Mouse (Mus musculus) myocyte (in vitro differentiated cells): ENCODE data around the gene Fam83d. TPM values are rescaled to one million over a fixed set of nuclear protein-coding genes. Genes with fewer than 3 reads are reported as not detected.

ENCODE experiments used
- H3K27me3 ChIP-seq: one replicate; pipeline ENCODE4 v1.6.1; 2011; ENCODE audit not compliant: control insufficient read depth, insufficient read depth, insufficient read length
- H3K36me3 ChIP-seq: one replicate; pipeline ENCODE4 v1.6.1; 2011; ENCODE audit not compliant: control insufficient read depth, insufficient read depth
- H3K4me2 ChIP-seq: one replicate; pipeline ENCODE4 v1.6.1; 2011; ENCODE audit warnings: low read depth, control low read depth
- H3K4me3 ChIP-seq: one replicate; pipeline ENCODE4 v1.5.1; 2011; ENCODE audit warnings: mild to moderate bottlenecking, control low read depth, moderate library complexity
- H3K79me2 ChIP-seq: one replicate; pipeline ENCODE4 v1.6.1; 2011; ENCODE audit not compliant: control insufficient read depth, insufficient read depth
- H3ac ChIP-seq: one replicate; pipeline ENCODE4 v1.6.1; 2011; ENCODE audit not compliant: control insufficient read depth, insufficient read length
- CEBPB ChIP-seq: IDR thresholded peaks from 2 replicates; pipeline ENCODE4 v1.6.1; 2011; ENCODE audit warnings: mild to moderate bottlenecking, moderate library complexity; ENCODE audit not compliant: poor library complexity, insufficient read depth, severe bottlenecking
- E2F4 ChIP-seq: IDR thresholded peaks from one replicate; pipeline ENCODE4 v1.6.1; 2011; ENCODE audit warnings: mild to moderate bottlenecking, control low read depth, moderate library complexity; ENCODE audit not compliant: insufficient read depth
- MAX ChIP-seq: IDR thresholded peaks from one replicate; pipeline ENCODE4 v1.6.1; 2011; ENCODE audit warnings: low read depth, mild to moderate bottlenecking, control low read depth
- MYOD1 ChIP-seq, 3 experiments: IDR thresholded peaks; one replicate each; pipeline ENCODE4 v1.6.1; 2011; ENCODE audit warnings: control low read depth in 2 of 3, low read depth in 2 of 3, mild to moderate bottlenecking in 2 of 3, moderate library complexity in 1 of 3; ENCODE audit not compliant: insufficient read length in 2 of 3, control insufficient read depth in 1 of 3
- MYOG ChIP-seq, 3 experiments: IDR thresholded peaks; one replicate each; pipeline ENCODE4 v1.6.1; 2011; ENCODE audit warnings: control low read depth in 2 of 3, low read depth in 2 of 3, mild to moderate bottlenecking in 2 of 3; ENCODE audit not compliant: insufficient read length in 2 of 3, control insufficient read depth in 1 of 3, insufficient read depth in 1 of 3
- POLR2A ChIP-seq: IDR thresholded peaks from one replicate; pipeline ENCODE4 v1.6.1; 2011; ENCODE audit warnings: low read depth, mild to moderate bottlenecking, control low read depth, moderate library complexity; ENCODE audit not compliant: insufficient read length
- POLR2AphosphoS2 ChIP-seq: IDR thresholded peaks from one replicate; pipeline ENCODE4 v1.6.1; 2011; ENCODE audit warnings: low read depth, control low read depth; ENCODE audit not compliant: insufficient read length
- REST ChIP-seq: IDR thresholded peaks from one replicate; pipeline ENCODE4 v1.6.1; 2011; ENCODE audit warnings: mild to moderate bottlenecking, control low read depth, moderate library complexity; ENCODE audit not compliant: insufficient read depth, insufficient read length
- SRF ChIP-seq: IDR thresholded peaks from one replicate; pipeline ENCODE4 v1.6.1; 2011; ENCODE audit warnings: low read depth; ENCODE audit not compliant: control insufficient read depth, insufficient read length
- TCF12 ChIP-seq: IDR thresholded peaks from one replicate; pipeline ENCODE4 v1.6.1; 2011; ENCODE audit warnings: mild to moderate bottlenecking, control low read depth; ENCODE audit not compliant: poor library complexity, insufficient read depth, severe bottlenecking
- TCF3 ChIP-seq: IDR thresholded peaks from one replicate; pipeline ENCODE4 v1.6.1; 2011; ENCODE audit warnings: low read depth, control low read depth; ENCODE audit not compliant: insufficient read length
- USF1 ChIP-seq: IDR thresholded peaks from one replicate; pipeline ENCODE4 v1.6.1; 2011; ENCODE audit warnings: low read depth, mild to moderate bottlenecking, control low read depth, moderate library complexity
- polyA plus RNA-seq: library from polyadenylated mRNA; unstranded; fragments of >200 nt; fragmentation: generic; extraction: Trizol; gene quantifications from one replicate; pipeline ENCODE4 v1.2.1, GENCODE M21; 2012; ENCODE audit warnings: missing spikeins

Fam83d gene
- polyA plus RNA-seq, 1 experiment: 7.2 TPM

- Histone ChIP-seq H3K36me3 (peaks cover 26% of the 10 kb centered on the region), H3K4me3 (no peak overlapping the region), H3K79me2 (no peaks in the 10 kb centered on the region), H3ac (no peak overlapping the region), H3K27me3 (no peaks in the 10 kb centered on the region), H3K4me2 (no peak overlapping the region)
- TF ChIP-seq CEBPB: no peak
- no peak for TF ChIP-seq E2F4
- no peak for TF ChIP-seq MYOD1 (IDR thresholded peaks at IDR 0.05; ENCODE audit: control insufficient read depth in 1 of 3, insufficient read length in 2 of 3, low read depth in 2 of 3)
- no peak for TF ChIP-seq MAX
- TF ChIP-seq POLR2A: no peak
- no peak for TF ChIP-seq TCF12
- no peak for TF ChIP-seq POLR2AphosphoS2
- no peak for TF ChIP-seq MYOG (IDR thresholded peaks at IDR 0.05; ENCODE audit: control insufficient read depth in 1 of 3, insufficient read depth in 1 of 3, insufficient read length in 2 of 3, low read depth in 2 of 3)
- TF ChIP-seq TCF3: no peak
- no peak for TF ChIP-seq SRF
- TF ChIP-seq USF1: no peak
- TF ChIP-seq REST: no peak
Measured at GRCm38 (mm10) chr2:158828124-158828523, 60.2 kb downstream of the Fam83d start.

- TF ChIP-seq MAX (no peak), POLR2A (no peak), MYOD1 (IDR thresholded peaks at IDR 0.05; ENCODE audit: control insufficient read depth in 1 of 3, insufficient read length in 2 of 3, low read depth in 2 of 3) (no peak), USF1 (no peak), SRF (no peak), MYOG (IDR thresholded peaks at IDR 0.05; ENCODE audit: control insufficient read depth in 1 of 3, insufficient read depth in 1 of 3, insufficient read length in 2 of 3, low read depth in 2 of 3) (no peak), TCF3 (no peak), POLR2AphosphoS2 (no peak), CEBPB (no peak), E2F4 (no peak), TCF12 (no peak), REST (no peak)
- H3K4me3 ChIP-seq: no peak overlapping the region
- no peak overlapping the region for H3ac ChIP-seq
- H3K4me2 ChIP-seq: no peak overlapping the region
- peaks cover 32% of the 10 kb centered on the region for H3K36me3 ChIP-seq
- no peaks in the 10 kb centered on the region for H3K79me2 ChIP-seq
- H3K27me3 ChIP-seq: no peaks in the 10 kb centered on the region
Measured at GRCm38 (mm10) chr2:158829746-158830145, 61.9 kb downstream of the Fam83d start.

GRCm38 (mm10) chr2:158833221-158833620 lies 65.3 kb downstream of the Fam83d start:
- no peak overlapping the region for H3K4me2 ChIP-seq
- no peaks in the 10 kb centered on the region for H3K27me3 ChIP-seq
- no peaks in the 10 kb centered on the region for H3K79me2 ChIP-seq
- TF ChIP-seq TCF12 (no peak), REST (no peak), POLR2A (no peak), MYOG (IDR thresholded peaks at IDR 0.05; ENCODE audit: control insufficient read depth in 1 of 3, insufficient read depth in 1 of 3, insufficient read length in 2 of 3, low read depth in 2 of 3) (no peak), CEBPB (no peak)
- H3ac ChIP-seq: no peak overlapping the region
- peaks cover 35% of the 10 kb centered on the region for H3K36me3 ChIP-seq
- H3K4me3 ChIP-seq: no peak overlapping the region

- Histone ChIP-seq H3K36me3 (peaks cover 38% of the 10 kb centered on the region), H3K4me3 (no peak overlapping the region), H3K27me3 (no peaks in the 10 kb centered on the region), H3ac (no peak overlapping the region), H3K79me2 (no peaks in the 10 kb centered on the region), H3K4me2 (no peak overlapping the region)
- TF ChIP-seq MAX (no peak), SRF (no peak), REST (no peak), E2F4 (no peak), POLR2AphosphoS2 (no peak), MYOD1 (IDR thresholded peaks at IDR 0.05; ENCODE audit: control insufficient read depth in 1 of 3, insufficient read length in 2 of 3, low read depth in 2 of 3) (no peak), POLR2A (no peak), TCF12 (no peak), TCF3 (no peak), MYOG (IDR thresholded peaks at IDR 0.05; ENCODE audit: control insufficient read depth in 1 of 3, insufficient read depth in 1 of 3, insufficient read length in 2 of 3, low read depth in 2 of 3) (no peak), USF1 (no peak)
Measured at GRCm38 (mm10) chr2:158833645-158834044, 65.8 kb downstream of the Fam83d start.

Other genes with a start within 250 kb of the Fam83d start
- not detected for gene Slc32a1, start 157.3 kb upstream of the Fam83d start, polyA plus RNA-seq
- gene Actr5, start 143.2 kb upstream of the Fam83d start, polyA plus RNA-seq: 6.5 TPM
- gene Ppp1r16b, start 102.7 kb upstream of the Fam83d start, polyA plus RNA-seq: 0.05 TPM
- gene Dhx35, start 26.7 kb downstream of the Fam83d start, polyA plus RNA-seq: 10.4 TPM